Mouse (Mus musculus) CH12.LX (cell line): ENCODE data around the gene Chd5. TPM values are rescaled to one million over a fixed set of nuclear protein-coding genes. Genes with fewer than 3 reads are reported as not detected.

Source experiments
- DNase-seq: peaks from one replicate; pipeline ENCODE4 v3.0.0-alpha.2; 2013; ENCODE audit errors: extremely low read depth
- H3K27ac ChIP-seq: 2 replicates; pipeline ENCODE4 v1.5.1; 2012; ENCODE audit warnings: low read depth, mild to moderate bottlenecking, control low read depth, moderate library complexity; ENCODE audit not compliant: insufficient read depth
- H3K27me3 ChIP-seq: replicated peaks from 2 replicates; pipeline ENCODE3; 2012; ENCODE audit warnings: inconsistent platforms
- H3K36me3 ChIP-seq, 2 experiments: replicated peaks in 1 of 2; 2 replicates each; pipeline versions ENCODE3 to v1.6.1; 2012; ENCODE audit warnings: inconsistent platforms in 1 of 2, low read length in 1 of 2, mild to moderate bottlenecking in 1 of 2, mixed read lengths in 1 of 2, moderate library complexity in 1 of 2; ENCODE audit not compliant: control insufficient read depth in 1 of 2, insufficient read depth in 1 of 2
- H3K4me1 ChIP-seq, 2 experiments: 2 replicates each; pipeline ENCODE4 v1.6.1; 2012; ENCODE audit warnings: inconsistent platforms in 1 of 2, moderate library complexity in 1 of 2; ENCODE audit not compliant: insufficient read depth in 2 of 2, control insufficient read depth in 1 of 2
- H3K4me2 ChIP-seq: 2 replicates; pipeline ENCODE4 v1.6.1; 2012; ENCODE audit warnings: low read depth, mild to moderate bottlenecking, control low read depth; ENCODE audit not compliant: poor library complexity, insufficient read depth, severe bottlenecking
- H3K4me3 ChIP-seq, 3 experiments: fragments of 150-350 bp in 1 of 3; sonication (generic) in 1 of 3; replicated peaks in 1 of 3; 2 replicates each; pipeline versions ENCODE3 to v1.5.1; 2011 to 2012; ENCODE audit warnings: low read depth in 2 of 3, low read length in 2 of 3, mild to moderate bottlenecking in 2 of 3, moderate library complexity in 2 of 3, control low read depth in 1 of 3, improper control_type of control experiment in 1 of 3, inconsistent platforms in 1 of 3, mixed read lengths in 1 of 3; ENCODE audit not compliant: poor library complexity in 1 of 3
- H3K79me2 ChIP-seq: replicated peaks from 2 replicates; pipeline ENCODE4 v1.6.1; 2012; ENCODE audit warnings: mild to moderate bottlenecking, moderate library complexity; ENCODE audit not compliant: control insufficient read depth, poor library complexity, insufficient read depth, severe bottlenecking; ENCODE audit errors: extremely low read depth
- H3K9ac ChIP-seq: 2 replicates; pipeline ENCODE4 v1.6.1; 2012; ENCODE audit warnings: low read depth, mild to moderate bottlenecking, control low read depth, moderate library complexity; ENCODE audit not compliant: insufficient read depth
- H3K9me3 ChIP-seq: replicated peaks from 2 replicates; pipeline ENCODE3; 2012; ENCODE audit warnings: low read length, inconsistent platforms, mixed read lengths
- CHD1 ChIP-seq: IDR thresholded peaks from 2 replicates; pipeline ENCODE4 v1.6.1; 2012; ENCODE audit warnings: low read depth, low read length, improper control_type of control experiment, inconsistent platforms
- CTCF ChIP-seq, 2 experiments: IDR thresholded peaks in 1 of 2; conservative IDR thresholded peaks in 1 of 2; 2 replicates each; pipeline ENCODE4 v1.5.1; 2011 to 2012; ENCODE audit warnings: low read depth in 2 of 2, low read length in 2 of 2, improper control_type of control experiment in 1 of 2, inconsistent platforms in 1 of 2, mild to moderate bottlenecking in 1 of 2, moderate library complexity in 1 of 2
- GABPA ChIP-seq: IDR thresholded peaks from 2 replicates; pipeline ENCODE4 v1.6.1; 2012; ENCODE audit warnings: low read depth, low read length, improper control_type of control experiment, inconsistent platforms; ENCODE audit not compliant: insufficient replicate concordance
- HCFC1 ChIP-seq: IDR thresholded peaks from 2 replicates; pipeline ENCODE4 v1.6.1; 2012; ENCODE audit warnings: low read depth, mild to moderate bottlenecking, inconsistent platforms, low read length, improper control_type of control experiment
- JUN ChIP-seq: IDR thresholded peaks from 2 replicates; pipeline ENCODE4 v1.6.1; 2011; ENCODE audit warnings: low read depth, mild to moderate bottlenecking, low read length, improper control_type of control experiment, moderate library complexity; ENCODE audit not compliant: insufficient read depth
- MEF2A ChIP-seq: IDR thresholded peaks from 2 replicates; pipeline ENCODE4 v1.6.1; 2014; ENCODE audit warnings: low read depth, mild to moderate bottlenecking, inconsistent platforms, low read length, improper control_type of control experiment, borderline replicate concordance
- MYC ChIP-seq: IDR thresholded peaks from 2 replicates; pipeline ENCODE4 v1.6.1; 2011; ENCODE audit warnings: low read depth, mild to moderate bottlenecking, improper control_type of control experiment, low read length
- NELFE ChIP-seq: IDR thresholded peaks from 2 replicates; pipeline ENCODE4 v1.6.1; 2011; ENCODE audit warnings: low read depth, low read length, improper control_type of control experiment
- PAX5 ChIP-seq: IDR thresholded peaks from 2 replicates; pipeline ENCODE4 v1.6.1; 2012; ENCODE audit warnings: low read length, inconsistent platforms, mixed read lengths
- POLR2AphosphoS2 ChIP-seq: IDR thresholded peaks from 2 replicates; pipeline ENCODE4 v1.6.1; 2011; ENCODE audit warnings: low read depth, low read length, improper control_type of control experiment
- RAD21 ChIP-seq: IDR thresholded peaks from 2 replicates; pipeline ENCODE4 v1.6.1; 2011; ENCODE audit warnings: low read depth, mild to moderate bottlenecking, low read length, improper control_type of control experiment, moderate library complexity
- RCOR1 ChIP-seq: conservative IDR thresholded peaks from 2 replicates; pipeline ENCODE4 v1.6.1; 2012; ENCODE audit warnings: low read depth, mild to moderate bottlenecking, inconsistent platforms, low read length, improper control_type of control experiment
- SIN3A ChIP-seq: IDR thresholded peaks from 2 replicates; pipeline ENCODE4 v1.6.1; 2012; ENCODE audit warnings: low read length, improper control_type of control experiment, inconsistent platforms
- SMC3 ChIP-seq: IDR thresholded peaks from 2 replicates; pipeline ENCODE4 v1.6.1; 2011; ENCODE audit warnings: low read depth, low read length, improper control_type of control experiment
- TCF12 ChIP-seq: IDR thresholded peaks from 2 replicates; pipeline ENCODE4 v1.6.1; 2014; ENCODE audit warnings: low read depth, mild to moderate bottlenecking, inconsistent platforms, low read length, improper control_type of control experiment
- ZC3H11A ChIP-seq: IDR thresholded peaks from 2 replicates; pipeline ENCODE4 v1.6.1; 2012; ENCODE audit warnings: low read depth, mild to moderate bottlenecking, inconsistent platforms, low read length, improper control_type of control experiment
- ZKSCAN1 ChIP-seq: IDR thresholded peaks from 2 replicates; pipeline ENCODE4 v1.6.1; 2012; ENCODE audit warnings: low read depth, inconsistent platforms, low read length, improper control_type of control experiment, borderline replicate concordance
- ZMIZ1 ChIP-seq: IDR thresholded peaks from 2 replicates; pipeline ENCODE4 v1.6.1; 2012; ENCODE audit warnings: low read depth, mild to moderate bottlenecking, inconsistent platforms, low read length, improper control_type of control experiment
- dilution Hi-C: fragments of 300-500 bp; cut with MboI; formaldehyde crosslinking; loops from 2 replicates; pipeline ENCODE4 v1.14.3; 2020; ENCODE audit warnings: low sequenced_read_pairs; ENCODE audit not compliant: extremely low pct_unique_long_range_greater_than_20kb, extremely low pct_ligation_motif_present
- in situ Hi-C: fragments of 300-500 bp; cut with MboI; formaldehyde crosslinking; loops from 3 replicates; pipeline ENCODE4 v1.14.3; 2019; ENCODE audit warnings: low sequenced_read_pairs, low pct_ligation_motif_present, low pct_unique_long_range_greater_than_20kb, mixed read lengths
- polyA plus RNA-seq: library from polyadenylated mRNA; unstranded; fragments of >175 nt; gene quantifications from 2 replicates; pipeline ENCODE4 v1.2.1, GENCODE M21; 2012; ENCODE audit warnings: low read depth; ENCODE audit not compliant: insufficient read length
- total RNA-seq, 2 experiments: library from RNA; depleted of rRNA; stranded (reverse); fragments of 300-350 nt in 1 of 2; fragments of >200 nt in 1 of 2; gene quantifications; 2 replicates each; pipeline ENCODE4 v1.2.3; 2012 to 2014

Gene Chd5
- total and polyA plus RNA-seq, 3 experiments = 0.44 to 3.4 (median 1.2) TPM

DNA sequence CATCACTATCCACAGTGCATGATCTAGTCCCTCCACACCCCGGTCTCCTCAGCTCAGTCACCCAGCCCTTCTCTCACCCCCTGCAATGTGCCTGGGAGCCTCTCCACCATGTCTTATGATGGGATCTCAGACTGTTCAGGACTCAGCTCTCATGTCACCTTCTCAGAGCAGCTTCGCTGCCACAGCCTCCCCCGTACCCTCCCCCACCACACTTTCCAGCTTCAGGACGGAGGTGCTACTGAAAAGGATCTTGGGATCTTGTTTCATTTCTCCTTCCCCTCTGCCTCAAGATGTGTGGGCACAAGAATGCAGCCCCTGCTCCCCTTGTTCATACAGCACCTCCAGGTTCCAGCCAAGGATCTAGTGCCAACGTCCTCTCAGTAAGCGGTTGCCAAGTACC is 85.1 kb downstream of the Chd5 start:
- peaks cover 10% of the 10 kb centered on the region for H3K9me3 ChIP-seq
- no peaks in the 10 kb centered on the region for H3K27me3 ChIP-seq
- TF ChIP-seq MEF2A (no peak), NELFE (no peak), TCF12 (no peak), JUN (no peak)
- H3K36me3 ChIP-seq = peaks cover 25 to 95% of the 10 kb centered on the region in 2 experiments
- H3K79me2 ChIP-seq = no peaks in the 10 kb centered on the region
- dilution Hi-C loops (no loop called here), in situ Hi-C loops (no loop called here)
- H3K9ac ChIP-seq = no peak overlapping the region
- DNase-seq = no peak
- H3K4me2 ChIP-seq = no peak overlapping the region
- H3K4me3 ChIP-seq = no peak overlapping the region
- H3K27ac ChIP-seq = no peak overlapping the region
- H3K4me1 ChIP-seq = peaks cover 3 to 19% of the 10 kb centered on the region in 2 experiments

DNA sequence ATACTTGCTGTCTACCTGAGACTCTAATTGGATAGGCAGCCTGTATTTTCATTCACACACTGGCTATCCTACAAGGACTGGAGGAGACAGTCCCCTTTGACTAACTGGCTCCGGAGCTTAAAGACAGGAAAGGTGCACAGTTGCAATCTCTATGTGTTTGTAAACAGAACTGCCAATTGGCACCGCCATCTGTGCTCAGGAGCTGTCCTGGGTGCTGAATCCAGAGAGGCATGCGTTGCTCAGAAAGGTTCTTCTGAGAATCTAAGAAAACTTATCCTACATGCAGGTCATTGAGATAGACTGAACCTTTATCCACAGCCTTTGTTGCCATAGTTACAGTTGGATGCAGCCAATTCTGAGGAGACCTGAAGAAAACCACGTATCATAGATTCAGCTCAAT is 85.9 kb downstream of the Chd5 start:
- dilution Hi-C loops = no loop called here
- no peaks in the 10 kb centered on the region for H3K27me3 ChIP-seq
- in situ Hi-C loops = no loop called here
- DNase-seq = no peak
- H3K4me1 ChIP-seq = peaks cover 6 to 27% of the 10 kb centered on the region in 2 experiments
- no peak overlapping the region for H3K4me3 ChIP-seq
- peaks cover 25 to 95% of the 10 kb centered on the region in 2 experiments for H3K36me3 ChIP-seq
- H3K27ac ChIP-seq = no peak overlapping the region
- H3K9me3 ChIP-seq = peaks cover 10% of the 10 kb centered on the region
- H3K9ac ChIP-seq = no peak overlapping the region
- TF ChIP-seq PAX5 (no peak), RCOR1 (no peak), GABPA (no peak), POLR2AphosphoS2 (no peak), SIN3A (no peak), TCF12 (no peak), MYC (no peak), RAD21 (no peak), CHD1 (no peak), ZC3H11A (no peak), ZKSCAN1 (no peak)
- H3K4me2 ChIP-seq = no peak overlapping the region
- no peaks in the 10 kb centered on the region for H3K79me2 ChIP-seq

DNA sequence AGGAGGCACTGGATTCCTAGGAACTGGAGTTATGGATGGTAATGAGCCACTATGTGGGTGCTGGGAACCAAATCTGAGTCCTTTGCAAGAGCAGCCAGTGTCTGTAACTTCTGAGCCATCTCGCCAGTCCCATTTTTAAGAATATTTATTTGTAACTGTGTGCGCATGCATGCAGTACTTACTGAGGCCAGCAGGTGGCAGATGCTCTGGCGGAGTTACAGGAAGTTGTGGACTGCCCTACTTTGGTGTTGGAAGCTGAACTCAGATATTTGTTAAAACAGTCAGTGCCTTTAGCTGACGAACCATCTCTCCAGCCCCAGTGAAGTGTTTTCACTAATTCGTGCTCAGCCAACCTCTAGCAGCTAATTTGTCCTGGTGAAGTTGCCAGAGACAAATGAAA is 86.5 kb downstream of the Chd5 start:
- no peak overlapping the region for H3K4me2 ChIP-seq
- H3K27me3 ChIP-seq = no peaks in the 10 kb centered on the region
- TF ChIP-seq HCFC1 (no peak), ZMIZ1 (no peak), CTCF (conservative IDR thresholded peaks at IDR 0.05 in 1 of 2, IDR thresholded peaks at IDR 0.05 in 1 of 2; ENCODE audit: low read depth in 2 of 2, low read length in 2 of 2) (peak; percentile 49 to 69), SMC3 (peak; percentile 29), MEF2A (no peak), TCF12 (no peak)
- H3K4me1 ChIP-seq = peaks cover 6 to 30% of the 10 kb centered on the region in 2 experiments
- in situ Hi-C loops (no loop called here), dilution Hi-C loops (no loop called here)
- no peak overlapping the region for H3K9ac ChIP-seq
- no peak overlapping the region for H3K4me3 ChIP-seq
- H3K27ac ChIP-seq = no peak overlapping the region
- H3K36me3 ChIP-seq = peaks cover 26 to 95% of the 10 kb centered on the region in 2 experiments
- H3K79me2 ChIP-seq = no peaks in the 10 kb centered on the region
- peak; percentile 29 for DNase-seq
- H3K9me3 ChIP-seq = peaks cover 10% of the 10 kb centered on the region
